Mouse (Mus musculus): ENCODE results near the gene Clasrp. TPM values are rescaled to one million over a fixed set of nuclear protein-coding genes. Genes with fewer than 3 reads are reported as not detected.

Gene Clasrp
- total RNA-seq, 2 experiments from 2014 or later: 14.3 to 19.9 TPM

DNA sequence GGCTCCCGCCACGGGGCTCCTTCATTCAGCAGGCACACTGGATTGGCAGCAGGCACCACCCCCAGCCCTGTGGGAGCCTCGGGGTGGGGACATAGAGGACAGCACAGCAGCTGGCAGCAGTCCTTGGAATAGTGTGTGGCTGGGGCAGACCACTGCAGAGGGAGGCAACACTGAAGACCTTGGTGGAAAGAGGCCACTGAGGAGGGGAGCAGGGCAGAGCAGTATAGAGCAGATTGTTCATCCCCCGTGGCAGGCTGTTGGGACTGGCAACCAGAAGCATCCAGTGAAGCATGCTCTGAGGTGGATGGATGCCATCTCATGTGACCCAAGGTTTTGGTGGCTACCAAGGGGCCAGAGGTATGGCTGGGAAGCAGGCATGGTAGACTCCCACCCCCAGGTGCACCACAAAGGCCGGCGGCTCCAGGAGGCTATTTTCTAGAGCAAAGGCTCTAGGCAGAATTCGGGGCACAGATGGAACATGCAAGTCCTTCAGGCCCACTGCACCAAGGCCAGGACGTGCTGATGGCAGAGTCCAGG, 62.1 kb downstream of the Clasrp start:
- 0 out of 2 replicates have a peak, but pooled peaks have one; percentile 21 for ATAC-seq (replicated peaks; ENCODE audit: low FRiP score, poor library complexity, severe bottlenecking)

DNA sequence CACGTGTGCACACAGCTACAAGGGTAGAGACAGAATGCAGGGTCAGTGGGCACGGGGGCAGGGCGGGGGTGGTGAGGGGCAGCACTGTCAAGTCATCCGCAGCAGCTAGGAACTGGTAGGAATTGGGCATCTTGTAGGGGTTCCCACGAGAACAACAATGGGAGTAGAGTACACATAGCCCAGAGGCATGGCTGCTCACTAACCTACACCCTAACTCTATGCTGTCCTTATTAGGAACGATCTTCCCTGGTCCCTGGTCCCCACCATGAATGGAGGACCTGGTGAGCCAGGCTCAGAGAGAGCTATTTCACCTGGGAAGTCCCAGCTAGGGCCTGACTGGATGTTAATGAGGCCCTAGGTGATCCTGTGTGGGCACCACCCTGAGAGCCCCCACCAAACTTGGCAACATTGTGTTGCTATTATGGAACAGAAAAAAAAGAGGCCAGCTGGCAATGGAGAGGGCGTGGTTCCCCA, 62.6 kb downstream of the Clasrp start:
- ATAC-seq (replicated peaks; ENCODE audit: low FRiP score, poor library complexity, severe bottlenecking): no peak

DNA sequence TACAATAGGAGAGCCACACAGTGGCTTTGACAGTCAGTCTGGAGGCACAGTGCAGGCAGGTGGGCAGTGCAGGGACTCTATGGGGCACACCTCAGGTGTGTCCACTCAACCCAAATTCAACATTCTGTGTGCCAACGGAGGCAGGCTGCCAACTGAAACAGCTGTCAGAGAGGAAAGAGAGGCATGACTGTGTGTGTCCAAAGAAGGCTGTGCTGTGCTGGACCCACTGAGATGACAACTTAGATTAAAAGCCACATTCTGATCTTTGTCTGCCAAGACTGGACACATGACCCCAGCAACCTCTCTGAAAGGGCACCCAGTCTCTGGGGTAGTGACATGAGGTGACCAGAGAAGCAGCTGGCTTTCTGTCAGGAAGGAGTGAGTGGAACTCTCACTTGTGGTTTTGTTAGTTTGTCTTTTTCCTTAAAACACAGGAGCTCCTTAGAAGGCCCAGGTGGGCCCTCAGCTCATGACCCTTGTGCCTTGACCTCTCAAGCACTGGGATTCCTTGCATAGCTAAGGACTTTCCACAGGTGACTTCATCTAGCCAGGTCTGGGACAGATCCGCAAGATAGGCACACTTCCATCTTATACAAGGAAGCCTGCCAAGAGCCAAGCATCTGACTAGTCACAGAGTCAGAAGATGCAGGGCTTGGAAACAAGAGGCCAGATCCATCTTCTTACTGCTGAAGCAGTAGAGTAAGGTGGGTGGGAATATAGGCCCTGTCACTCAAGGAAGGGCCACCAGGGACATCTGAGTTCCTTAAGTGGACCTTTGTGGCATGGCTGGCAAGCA, 63.3 kb downstream of the Clasrp start:
- no peak for ATAC-seq (replicated peaks; ENCODE audit: low FRiP score, poor library complexity, severe bottlenecking)

DNA sequence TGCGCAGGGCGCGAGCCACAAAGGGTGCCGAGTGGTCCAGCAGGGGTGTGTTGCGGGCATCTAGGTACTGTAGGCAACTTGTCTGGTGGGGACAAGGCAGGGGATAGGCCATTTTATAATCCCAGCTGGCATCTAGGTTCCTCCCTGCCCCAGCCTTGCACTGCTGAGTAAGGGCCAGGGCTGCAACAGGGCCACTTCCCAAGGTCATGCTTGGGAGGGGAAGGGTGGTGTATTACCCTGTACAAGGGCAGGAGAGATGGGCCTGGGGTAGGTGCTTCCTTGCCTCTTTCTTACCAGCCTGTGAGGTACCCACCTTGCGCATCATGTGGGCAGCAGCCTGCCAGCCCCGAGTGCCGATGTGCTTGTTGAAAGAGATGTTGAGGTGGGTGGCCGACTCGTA, 69.6 kb downstream of the Clasrp start:
- no peak for ATAC-seq (replicated peaks; ENCODE audit: low FRiP score, poor library complexity, severe bottlenecking)

DNA sequence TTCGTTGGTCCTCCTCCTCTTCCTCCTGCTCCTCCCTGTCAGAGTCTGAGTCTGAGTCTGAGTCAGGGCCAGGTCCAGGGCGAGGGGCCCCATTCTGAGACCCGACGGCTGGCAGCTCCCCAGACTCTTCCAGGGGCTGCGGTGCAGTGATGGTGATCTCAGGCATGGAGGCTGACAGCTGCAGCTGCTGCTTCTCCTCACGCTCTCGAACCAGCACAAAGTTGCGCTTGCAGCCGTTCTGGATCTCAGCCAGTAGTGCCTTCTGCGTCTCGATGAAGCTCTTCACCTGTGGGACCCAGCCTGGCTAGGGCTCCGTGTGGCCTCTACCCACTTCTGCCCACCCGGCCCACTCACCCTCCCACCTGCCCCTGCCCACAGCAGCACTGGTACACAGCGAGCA, 72.0 kb downstream of the Clasrp start:
- no peak for ATAC-seq (replicated peaks; ENCODE audit: low FRiP score, poor library complexity, severe bottlenecking)

DNA sequence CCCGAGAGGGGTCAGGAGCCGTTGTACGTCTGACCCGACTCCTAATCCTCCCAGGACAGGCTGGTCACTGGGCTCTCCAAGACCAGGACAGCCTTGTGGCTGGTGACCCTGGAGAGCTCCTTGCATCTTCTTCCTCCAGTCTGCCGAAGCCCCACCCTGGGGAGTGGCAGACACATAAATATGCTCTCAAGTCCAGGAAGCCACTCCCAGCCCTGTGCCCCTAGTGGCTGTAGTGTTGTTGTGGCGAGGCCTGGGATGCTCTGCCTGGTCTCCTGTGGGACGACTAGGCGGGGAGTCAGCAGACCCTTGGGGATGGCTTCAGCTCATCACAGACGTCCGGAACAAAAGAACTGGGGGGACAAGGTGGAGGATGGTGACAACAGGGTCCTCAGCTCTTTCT, 73.2 kb downstream of the Clasrp start:
- ATAC-seq (replicated peaks; ENCODE audit: low FRiP score, poor library complexity, severe bottlenecking): no peak

Other genes starting within 250 kb of the Clasrp start
- gene Cd3eap, start 245.0 kb downstream of the Clasrp start, total RNA-seq (2015; ENCODE audit: low replicate concordance): 2.1 and 3.6 TPM in 2 replicates
- gene Cd3eap, start 245.0 kb downstream of the Clasrp start, total RNA-seq (2017; ENCODE audit: low replicate concordance): 0.45 and 4.0 TPM in 2 replicates
- gene Ppp1r13l, start 244.7 kb downstream of the Clasrp start, total RNA-seq (2015; ENCODE audit: low replicate concordance): not detected in 2 replicates
- 0.64 and 1.7 TPM in 2 replicates for gene Ppp1r13l, start 244.7 kb downstream of the Clasrp start, total RNA-seq (2017; ENCODE audit: low replicate concordance)
- gene Ercc2, start 222.5 kb downstream of the Clasrp start, total RNA-seq (2015; ENCODE audit: low replicate concordance): 1.7 and 1.8 TPM in 2 replicates
- 5.3 and 11.3 TPM in 2 replicates for gene Ercc2, start 222.5 kb downstream of the Clasrp start, total RNA-seq (2017; ENCODE audit: low replicate concordance)
- gene Klc3, start 200.4 kb downstream of the Clasrp start, total RNA-seq (2015; ENCODE audit: low replicate concordance): 2.5 TPM in 1 of 2 replicates, not detected in the other
- not detected in 2 replicates for gene Klc3, start 200.4 kb downstream of the Clasrp start, total RNA-seq (2017; ENCODE audit: low replicate concordance)
- gene Ckm, start 199.7 kb downstream of the Clasrp start, total RNA-seq (2015; ENCODE audit: low replicate concordance): not detected in 2 replicates
- gene Ckm, start 199.7 kb downstream of the Clasrp start, total RNA-seq (2017; ENCODE audit: low replicate concordance): not detected in 2 replicates
- 4.3 and 8.8 TPM in 2 replicates for gene Mark4, start 145.7 kb downstream of the Clasrp start, total RNA-seq (2015; ENCODE audit: low replicate concordance)
- gene Mark4, start 145.7 kb downstream of the Clasrp start, total RNA-seq (2017; ENCODE audit: low replicate concordance): 1.1 and 1.2 TPM in 2 replicates
- gene Exoc3l2, start 141.2 kb downstream of the Clasrp start, total RNA-seq (2015; ENCODE audit: low replicate concordance): not detected in 2 replicates
- gene Exoc3l2, start 141.2 kb downstream of the Clasrp start, total RNA-seq (2017; ENCODE audit: low replicate concordance): not detected in 2 replicates
- gene Bloc1s3, start 96.1 kb downstream of the Clasrp start, total RNA-seq (2015; ENCODE audit: low replicate concordance): 2.9 TPM in 2 replicates
- 0.13 and 0.15 TPM in 2 replicates for gene Bloc1s3, start 96.1 kb downstream of the Clasrp start, total RNA-seq (2017; ENCODE audit: low replicate concordance)
- gene Trappc6a, start 96.1 kb downstream of the Clasrp start, total RNA-seq (2015; ENCODE audit: low replicate concordance): 12.6 and 31.9 TPM in 2 replicates
- gene Trappc6a, start 96.1 kb downstream of the Clasrp start, total RNA-seq (2017; ENCODE audit: low replicate concordance): 3.5 and 5.8 TPM in 2 replicates
- not detected in 2 replicates for gene Nkpd1, start 86.6 kb downstream of the Clasrp start, total RNA-seq (2015; ENCODE audit: low replicate concordance)
- not detected in 2 replicates for gene Nkpd1, start 86.6 kb downstream of the Clasrp start, total RNA-seq (2017; ENCODE audit: low replicate concordance)
- gene Ppp1r37, start 41.4 kb downstream of the Clasrp start, total RNA-seq (2015; ENCODE audit: low replicate concordance): 51.1 and 51.5 TPM in 2 replicates
- gene Ppp1r37, start 41.4 kb downstream of the Clasrp start, total RNA-seq (2017; ENCODE audit: low replicate concordance): 54.5 and 74.7 TPM in 2 replicates
- gene Zfp296, start 27.2 kb downstream of the Clasrp start, total RNA-seq (2015; ENCODE audit: low replicate concordance): not detected in 2 replicates
- 1.7 TPM in 1 of 2 replicates, not detected in the other for gene Zfp296, start 27.2 kb downstream of the Clasrp start, total RNA-seq (2017; ENCODE audit: low replicate concordance)
- 78.9 and 80.1 TPM in 2 replicates for gene Gemin7, start 26.9 kb downstream of the Clasrp start, total RNA-seq (2015; ENCODE audit: low replicate concordance)
- gene Gemin7, start 26.9 kb downstream of the Clasrp start, total RNA-seq (2017; ENCODE audit: low replicate concordance): 19.6 and 26.4 TPM in 2 replicates
- gene Relb, start 25.0 kb upstream of the Clasrp start, total RNA-seq (2015; ENCODE audit: low replicate concordance): 1.7 and 3.2 TPM in 2 replicates
- gene Relb, start 25.0 kb upstream of the Clasrp start, total RNA-seq (2017; ENCODE audit: low replicate concordance): 4.0 TPM in 1 of 2 replicates, not detected in the other
- gene Clptm1, start 60.5 kb upstream of the Clasrp start, total RNA-seq (2015; ENCODE audit: low replicate concordance): 34.8 and 90.5 TPM in 2 replicates
- 34.0 and 34.3 TPM in 2 replicates for gene Clptm1, start 60.5 kb upstream of the Clasrp start, total RNA-seq (2017; ENCODE audit: low replicate concordance)
- gene Apoc2, start 73.5 kb upstream of the Clasrp start, total RNA-seq (2015; ENCODE audit: low replicate concordance): 8.0 and 22.7 TPM in 2 replicates
- not detected in 2 replicates for gene Apoc2, start 73.5 kb upstream of the Clasrp start, total RNA-seq (2017; ENCODE audit: low replicate concordance)
- not detected in 2 replicates for gene Gm44805, start 76.9 kb upstream of the Clasrp start, total RNA-seq (2015; ENCODE audit: low replicate concordance)
- gene Gm44805, start 76.9 kb upstream of the Clasrp start, total RNA-seq (2017; ENCODE audit: low replicate concordance): not detected in 2 replicates
- not detected in 2 replicates for gene Apoc4, start 77.0 kb upstream of the Clasrp start, total RNA-seq (2015; ENCODE audit: low replicate concordance)
- not detected in 2 replicates for gene Apoc4, start 77.0 kb upstream of the Clasrp start, total RNA-seq (2017; ENCODE audit: low replicate concordance)
- 28.1 TPM in 1 of 2 replicates, not detected in the other for gene Apoc1, start 88.2 kb upstream of the Clasrp start, total RNA-seq (2015; ENCODE audit: low replicate concordance)
- gene Apoc1, start 88.2 kb upstream of the Clasrp start, total RNA-seq (2017; ENCODE audit: low replicate concordance): not detected in 2 replicates
- 49.9 and 66.0 TPM in 2 replicates for gene Apoe, start 94.7 kb upstream of the Clasrp start, total RNA-seq (2015; ENCODE audit: low replicate concordance)
- 260 and 282 TPM in 2 replicates for gene Apoe, start 94.7 kb upstream of the Clasrp start, total RNA-seq (2017; ENCODE audit: low replicate concordance)
- 14.7 and 16.9 TPM in 2 replicates for gene Tomm40, start 111.0 kb upstream of the Clasrp start, total RNA-seq (2015; ENCODE audit: low replicate concordance)
- 8.9 and 10.4 TPM in 2 replicates for gene Tomm40, start 111.0 kb upstream of the Clasrp start, total RNA-seq (2017; ENCODE audit: low replicate concordance)
- not detected in 2 replicates for gene Nectin2, start 146.0 kb upstream of the Clasrp start, total RNA-seq (2015; ENCODE audit: low replicate concordance)
- 0.64 TPM in 1 of 2 replicates, not detected in the other for gene Nectin2, start 146.0 kb upstream of the Clasrp start, total RNA-seq (2017; ENCODE audit: low replicate concordance)
- not detected in 2 replicates for gene Bcam, start 166.5 kb upstream of the Clasrp start, total RNA-seq (2015; ENCODE audit: low replicate concordance)
- not detected in 2 replicates for gene Bcam, start 166.5 kb upstream of the Clasrp start, total RNA-seq (2017; ENCODE audit: low replicate concordance)
- gene Cblc, start 192.3 kb upstream of the Clasrp start, total RNA-seq (2015; ENCODE audit: low replicate concordance): not detected in 2 replicates
- not detected in 2 replicates for gene Cblc, start 192.3 kb upstream of the Clasrp start, total RNA-seq (2017; ENCODE audit: low replicate concordance)
- gene Bcl3, start 218.3 kb upstream of the Clasrp start, total RNA-seq (2015; ENCODE audit: low replicate concordance): 15.5 and 21.3 TPM in 2 replicates
- 0.77 TPM in 1 of 2 replicates, not detected in the other for gene Bcl3, start 218.3 kb upstream of the Clasrp start, total RNA-seq (2017; ENCODE audit: low replicate concordance)
- gene Gm19345, start 247.5 kb upstream of the Clasrp start, total RNA-seq (2015; ENCODE audit: low replicate concordance): not detected in 2 replicates
- not detected in 2 replicates for gene Gm19345, start 247.5 kb upstream of the Clasrp start, total RNA-seq (2017; ENCODE audit: low replicate concordance)

Data from erythroid progenitor cell, adult 5-6 weeks (primary cell).